ENCODE assay signal across 8 mouse cellular contexts in the genomic region with DNA sequence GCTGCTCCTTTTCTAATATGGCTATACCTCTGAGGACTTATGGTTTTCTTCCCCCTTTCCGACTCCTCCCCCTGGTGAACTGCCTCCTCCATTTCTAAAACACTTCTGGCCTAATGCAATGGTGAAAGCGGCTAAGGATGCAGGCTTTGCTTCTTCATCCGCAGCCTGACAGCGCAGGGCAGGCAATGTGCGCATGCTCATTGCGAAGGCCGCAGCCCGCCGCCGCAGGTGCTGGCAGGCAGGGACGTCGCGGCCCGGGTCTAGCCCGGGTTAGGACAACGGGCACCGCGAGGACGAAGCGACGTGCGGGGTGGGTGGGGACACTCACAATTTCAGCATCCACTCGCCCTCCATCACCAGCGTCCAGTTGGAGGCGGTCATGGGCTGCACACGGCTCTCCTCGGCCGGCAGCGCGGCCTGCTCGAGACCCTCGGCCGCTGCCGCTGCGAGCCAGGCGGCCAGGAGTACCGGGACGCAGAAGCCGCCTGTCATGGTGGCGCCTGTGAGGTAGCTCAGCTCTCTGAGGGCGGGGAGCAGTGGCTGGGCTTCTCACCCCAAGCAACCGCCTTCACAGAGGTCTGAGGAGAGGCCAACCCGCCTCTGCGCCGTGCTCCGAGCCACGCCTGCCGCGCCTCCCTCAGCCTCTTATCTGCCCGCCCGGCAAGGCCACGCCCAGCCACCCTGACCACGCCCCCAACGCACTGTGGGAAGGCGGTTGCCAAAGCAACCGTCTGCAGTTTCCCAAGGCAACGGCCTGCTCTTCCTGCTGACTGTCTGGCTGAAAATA. TPM values are rescaled to one million over a fixed set of nuclear protein-coding genes. Genes with fewer than 3 reads are reported as not detected.
A peak's percentile ranks its signal among the peaks of the same experiment; 100 is the strongest.
DNase-seq lines count a peak whose midpoint lies in the region; ATAC-seq and TF ChIP-seq lines count a peak whose summit lies in the region.

A gene (minus strand): TSS at position 632 of the 787 bp plus-strand sequence.

- peak; percentile 91 for DNase-seq in G1E (ENCODE audit: low spot score)
- DNase-seq in cerebellum, adult 18-20 months, result peak; percentile 99
- DNase-seq in heart, postnatal 4 days, result peak; percentile 100
- peak; percentile 97 to 98 for DNase-seq in layer of hippocampus, adult 8-10 months (ENCODE audit: low spot score in 2 of 2)
- peak; percentile 98 for DNase-seq in ovary, adult 18-20 months (ENCODE audit: low spot score)
- peak; percentile 95 for DNase-seq in thymus, postnatal 0 days (ENCODE audit: low spot score)

- no peaks in the 10 kb centered on the region for H3K9me3 ChIP-seq in G1E (replicated peaks)
- no peaks in the 10 kb centered on the region for H3K9me3 ChIP-seq in forebrain, embryonic 16.5 days (ENCODE audit: control insufficient read depth, low read length)
- no peaks in the 10 kb centered on the region for H3K9me3 ChIP-seq in lung, embryonic 15.5 days

- peak within 1 kb of the TSS; percentile 88 for H3K9ac ChIP-seq in forebrain, embryonic 16.5 days (replicated peaks; ENCODE audit: low read depth, low read length)
- peak within 1 kb of the TSS; percentile 64 for H3K9ac ChIP-seq in lung, embryonic 15.5 days

- peak; percentile 97 for ATAC-seq in G1E (ENCODE audit: extremely low read depth, insufficient number of reproducible peaks, low FRiP score, poor library complexity, severe bottlenecking)
- peak; percentile 98 for ATAC-seq in forebrain, embryonic 16.5 days
- ATAC-seq in lung, embryonic 15.5 days (ENCODE audit: borderline replicate concordance, extremely low read depth, low FRiP score, low TSS enrichment), result peak; percentile 99

- H3K4me3 ChIP-seq in G1E (ENCODE audit: low read depth, low read length), result peak within 1 kb of the TSS; percentile 91
- peak within 1 kb of the TSS; percentile 72 for H3K4me3 ChIP-seq in forebrain, embryonic 16.5 days (replicated peaks; ENCODE audit: low read length)
- H3K4me3 ChIP-seq in lung, embryonic 15.5 days, result peak within 1 kb of the TSS; percentile 74

- peak within 1 kb of the TSS; percentile 79 for H3K4me2 ChIP-seq in forebrain, embryonic 16.5 days (ENCODE audit: low read length)
- H3K4me2 ChIP-seq in lung, embryonic 15.5 days, result peak within 1 kb of the TSS; percentile 69

- TF ChIP-seq CTCF in G1E (IDR thresholded peaks at IDR 0.05; ENCODE audit: low read depth, low read length), result no peak

- peak within 1 kb of the TSS; percentile 97 for H3K27ac ChIP-seq in forebrain, embryonic 16.5 days (ENCODE audit: low read length)
- H3K27ac ChIP-seq in lung, embryonic 15.5 days, result peak within 1 kb of the TSS; percentile 95

- WGBS in forebrain, embryonic 16.5 days, result under 1% methylated on average over 57 of the region's 57 CpGs
- under 1% methylated on average over 57 of the region's 57 CpGs for WGBS in lung, embryonic 15.5 days

- no peaks in the 10 kb centered on the region; the same call in 1 of the 2 replicates for H3K27me3 ChIP-seq in G1E (ENCODE audit: insufficient read depth, low read length)
- H3K27me3 ChIP-seq in forebrain, embryonic 16.5 days (replicated peaks; ENCODE audit: control insufficient read depth, insufficient read depth, low read length), result no peaks in the 10 kb centered on the region
- no peaks in the 10 kb centered on the region for H3K27me3 ChIP-seq in lung, embryonic 15.5 days

- H3K4me1 ChIP-seq in G1E (ENCODE audit: insufficient read depth, low read depth, low read length), result peaks cover 21% of the 10 kb centered on the region
- H3K4me1 ChIP-seq in forebrain, embryonic 16.5 days (replicated peaks; ENCODE audit: control insufficient read depth, insufficient read depth, low read length), result peaks cover 25% of the 10 kb centered on the region
- peaks cover 21% of the 10 kb centered on the region for H3K4me1 ChIP-seq in lung, embryonic 15.5 days

- H3K36me3 ChIP-seq in G1E (replicated peaks), result peaks cover 5% of the 10 kb centered on the region
- no peaks in the 10 kb centered on the region for H3K36me3 ChIP-seq in forebrain, embryonic 16.5 days (ENCODE audit: control insufficient read depth, insufficient read depth)
- no peaks in the 10 kb centered on the region for H3K36me3 ChIP-seq in lung, embryonic 15.5 days

RNA-seq across cellular contexts. Expression of the gene that starts here (rescaled TPM):
- total RNA-seq in G1E (2014; fragmentation: Nextera tagmentation), result 28.9 and 32.2 TPM in 2 replicates
- 24.5 and 27.8 TPM in 2 replicates for total RNA-seq in G1E (2017)
- 1.7 and 4.0 TPM in 2 replicates for polyA plus RNA-seq in G1E (2012)
- polyA plus RNA-seq in forebrain, embryonic 16.5 days (2015; fragmentation: Nextera tagmentation; extraction: Ambion mirVana), result 85.2 and 99.0 TPM in 2 replicates
- 10 to 100 TPM; 86.4 to 90.8 TPM for total RNA-seq in heart, postnatal 4 days (2021)
- total RNA-seq in layer of hippocampus, adult 8-10 months (2022), result 100 to 1,000 TPM; 163 to 186 (median 170) TPM
- 18.1 and 21.1 TPM in 2 replicates for polyA plus RNA-seq in lung, embryonic 15.5 days (2015; fragmentation: Nextera tagmentation; extraction: Ambion mirVana)
- 7.4 and 8.2 TPM in 2 replicates for polyA plus RNA-seq in thymus, postnatal 0 days (2015; fragmentation: Nextera tagmentation; extraction: Ambion mirVana)

Comparison
In these comparisons a context has a peak if more than half of its experiments do, and no peak if none do; other contexts are left out.
1. Peak in every context shown above with its lines: DNase-seq, ATAC-seq, H3K4me3 ChIP-seq and H3K27ac ChIP-seq.